Mouse (Mus musculus) thymus, adult 2 months (tissue): ENCODE data around the gene Tas1r1. TPM values are rescaled to one million over a fixed set of nuclear protein-coding genes. Genes with fewer than 3 reads are reported as not detected.

Experiments
- DNase-seq: peaks from one replicate; pipeline ENCODE4 v3.0.0; 2021
- H3K27ac ChIP-seq: fragments of 200-500 bp; 2 replicates; pipeline ENCODE4 v1.5.1; 2012; ENCODE audit warnings: low read length, control low read depth; ENCODE audit not compliant: control insufficient read depth, insufficient read depth
- H3K27me3 ChIP-seq: fragments of 200-500 bp; 2 replicates; pipeline ENCODE4 v1.6.1; 2012; ENCODE audit warnings: mild to moderate bottlenecking, low read length, moderate library complexity, mixed read lengths; ENCODE audit not compliant: control insufficient read depth, insufficient read depth
- H3K36me3 ChIP-seq: fragments of 200-500 bp; 2 replicates; pipeline ENCODE4 v1.6.1; 2012; ENCODE audit warnings: mild to moderate bottlenecking, low read length, moderate library complexity; ENCODE audit not compliant: control insufficient read depth, insufficient read depth
- H3K4me1 ChIP-seq: fragments of 200-500 bp; replicated peaks from 2 replicates; pipeline ENCODE4 v1.6.1; 2012; ENCODE audit warnings: low read length; ENCODE audit not compliant: control insufficient read depth, insufficient read depth
- H3K4me3 ChIP-seq: fragments of 200-500 bp; 2 replicates; pipeline ENCODE4 v1.5.1; 2012; ENCODE audit warnings: mild to moderate bottlenecking, low read length, control low read depth, moderate library complexity; ENCODE audit not compliant: control insufficient read depth, insufficient read depth
- CTCF ChIP-seq: fragments of 200-500 bp; IDR thresholded peaks from 2 replicates; pipeline ENCODE4 v1.5.1; 2012; ENCODE audit warnings: mild to moderate bottlenecking, control low read depth, low read length, moderate library complexity, borderline replicate concordance; ENCODE audit not compliant: control insufficient read depth, poor library complexity, insufficient read depth; ENCODE audit errors: extremely low read depth
- POLR2A ChIP-seq: fragments of 200-500 bp; IDR thresholded peaks from 2 replicates; pipeline ENCODE4 v1.6.1; 2012; ENCODE audit warnings: mild to moderate bottlenecking, low read length, control low read depth, moderate library complexity; ENCODE audit not compliant: control insufficient read depth, poor library complexity, insufficient read depth; ENCODE audit errors: extremely low read depth
- WGBS: fragments of 180-500 bp; shearing (Covaris S2); methylation state at CpG from one replicate; pipeline ENCODE4 v1.1.7; 2018; 5-methylcytosine and 5-hydroxymethylcytosine counted together
- polyA plus RNA-seq: library from polyadenylated mRNA; depleted of rRNA; stranded (reverse); fragments of >200 nt; gene quantifications from 2 replicates; pipeline ENCODE4 v1.2.3, GENCODE M21; 2012

Tas1r1 gene
- polyA plus RNA-seq, 1 experiment, result 0.34 TPM

DNA sequence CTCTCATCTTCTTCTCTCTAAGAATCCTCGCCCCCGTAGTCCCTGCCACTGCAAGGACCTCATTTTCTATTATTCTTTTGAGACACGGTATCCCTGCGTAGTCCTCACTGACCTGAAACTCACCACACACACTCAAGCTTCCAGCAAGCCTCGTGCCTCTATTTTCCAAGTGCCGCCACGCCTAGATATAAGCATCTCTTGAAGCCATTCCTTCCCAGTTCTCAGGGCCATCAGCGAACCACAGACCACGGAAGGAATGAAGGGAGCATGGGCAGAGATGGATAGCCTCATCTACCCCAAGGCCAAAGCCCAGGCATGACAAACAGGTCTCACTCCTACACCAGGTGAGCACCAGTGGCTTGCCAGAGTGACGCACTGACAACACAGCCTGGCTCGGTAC, 13.8 kb downstream of the Tas1r1 start:
- no peak for DNase-seq
- Histone ChIP-seq H3K27me3 (no peaks in the 10 kb centered on the region), H3K4me1 (peaks cover 21% of the 10 kb centered on the region), H3K36me3 (peaks cover 14% of the 10 kb centered on the region), H3K27ac (no peak overlapping the region), H3K4me3 (no peak overlapping the region)
- 95% methylated on average over 11 of the region's 11 CpGs for WGBS
- TF ChIP-seq POLR2A, result no peak
- no peak for TF ChIP-seq CTCF

- WGBS, result 95% methylated on average over 8 of the region's 8 CpGs
- no peak for TF ChIP-seq POLR2A
- TF ChIP-seq CTCF, result no peak
- Histone ChIP-seq H3K36me3 (peaks cover 14% of the 10 kb centered on the region), H3K4me3 (no peak overlapping the region), H3K27ac (no peak overlapping the region), H3K27me3 (no peaks in the 10 kb centered on the region), H3K4me1 (peaks cover 14% of the 10 kb centered on the region)
- no peak for DNase-seq
These were observed 15.9 kb downstream of the Tas1r1 start for GRCm38 (mm10) chr4:152022506-152022905.

GRCm38 (mm10) chr4:152021568-152022097, 16.7 kb downstream of the Tas1r1 start:
- Histone ChIP-seq H3K27ac (no peak overlapping the region), H3K4me1 (peaks cover 10% of the 10 kb centered on the region), H3K36me3 (peaks cover 14% of the 10 kb centered on the region), H3K27me3 (no peaks in the 10 kb centered on the region), H3K4me3 (no peak overlapping the region)
- no peak for DNase-seq
- TF ChIP-seq CTCF, result no peak
- TF ChIP-seq POLR2A, result no peak
- 92% methylated on average over 12 of the region's 12 CpGs for WGBS

DNA sequence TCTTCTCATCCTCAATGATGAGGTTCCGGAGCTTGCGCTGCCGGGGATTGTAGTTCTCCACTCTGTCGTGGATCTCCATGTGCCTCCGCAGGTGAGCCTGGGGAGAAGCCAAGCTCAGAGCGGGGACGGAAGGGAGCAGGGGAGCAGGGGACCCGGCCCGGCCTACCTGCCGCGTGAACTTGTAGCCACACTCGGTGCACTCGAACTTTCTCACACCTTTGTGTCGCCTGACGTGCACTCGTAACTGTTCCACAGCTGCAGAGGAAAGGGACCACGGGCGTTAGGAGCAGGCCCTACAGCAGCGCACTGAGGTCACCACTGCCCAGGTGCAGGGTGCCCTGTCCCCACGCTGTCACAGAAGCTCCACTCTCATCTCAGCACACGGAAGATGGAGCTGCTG, 18.3 kb downstream of the Tas1r1 start:
- Histone ChIP-seq H3K36me3 (peaks cover 14% of the 10 kb centered on the region), H3K4me1 (no peaks in the 10 kb centered on the region), H3K27ac (no peak overlapping the region), H3K27me3 (no peaks in the 10 kb centered on the region), H3K4me3 (no peak overlapping the region)
- 94% methylated on average over 21 of the region's 21 CpGs for WGBS
- no peak for DNase-seq
- TF ChIP-seq POLR2A, result no peak
- TF ChIP-seq CTCF, result no peak

- Histone ChIP-seq H3K27me3 (no peaks in the 10 kb centered on the region), H3K4me1 (no peaks in the 10 kb centered on the region), H3K27ac (no peak overlapping the region), H3K4me3 (no peak overlapping the region), H3K36me3 (peaks cover 22% of the 10 kb centered on the region)
- no peak for DNase-seq
- TF ChIP-seq POLR2A, result no peak
- TF ChIP-seq CTCF, result no peak
- 94% methylated on average over 6 of the region's 6 CpGs for WGBS
These were observed 19.3 kb downstream of the Tas1r1 start for GRCm38 (mm10) chr4:152019073-152019472.

GRCm38 (mm10) chr4:152013036-152013813, 25.1 kb downstream of the Tas1r1 start:
- TF ChIP-seq CTCF (no peak), POLR2A (no peak)
- Histone ChIP-seq H3K27me3 (no peaks in the 10 kb centered on the region), H3K4me1 (peaks cover 21% of the 10 kb centered on the region), H3K27ac (no peak overlapping the region), H3K4me3 (no peak overlapping the region), H3K36me3 (peaks cover 8% of the 10 kb centered on the region; the same call in 1 of the 2 replicates)
- no peak for DNase-seq
- 78% methylated on average over 12 of the region's 12 CpGs for WGBS
